Mouse (Mus musculus) forebrain, embryonic 10.5 days (tissue): Measurements from ENCODE around the gene Tulp2. TPM values are rescaled to one million over a fixed set of nuclear protein-coding genes. Genes with fewer than 3 reads are reported as not detected.

ENCODE experiments used
- DNase-seq: peaks from one replicate; pipeline ENCODE4 v3.0.0-alpha.2; 2017; ENCODE audit warnings: low spot score; ENCODE audit errors: extremely low spot score
- H3K27ac ChIP-seq: fragments of 300-500 bp; sonication (generic); 2 replicates; pipeline ENCODE4 v1.5.1; 2016; ENCODE audit warnings: mild to moderate bottlenecking
- H3K27me3 ChIP-seq: fragments of 300-500 bp; sonication (generic); 2 replicates; pipeline ENCODE4 v1.6.1; 2016; ENCODE audit warnings: mild to moderate bottlenecking; ENCODE audit not compliant: poor library complexity, severe bottlenecking
- H3K36me3 ChIP-seq: fragments of 300-500 bp; sonication (generic); replicated peaks from 2 replicates; pipeline ENCODE4 v1.6.1; 2016; ENCODE audit warnings: mild to moderate bottlenecking, moderate library complexity
- H3K4me1 ChIP-seq: fragments of 300-500 bp; sonication (generic); 2 replicates; pipeline ENCODE4 v1.6.1; 2016
- H3K4me3 ChIP-seq: fragments of 300-500 bp; sonication (generic); 2 replicates; pipeline ENCODE4 v1.5.1; 2016; ENCODE audit warnings: mild to moderate bottlenecking, moderate library complexity
- H3K9me3 ChIP-seq: fragments of 300-500 bp; sonication (generic); 2 replicates; pipeline ENCODE4 v1.6.1; 2016; ENCODE audit warnings: mild to moderate bottlenecking, moderate library complexity
- WGBS: fragments of 180-500 bp; shearing (Covaris S2); methylation state at CpG from one replicate; pipeline ENCODE4 v1.1.7; 2016; 5-methylcytosine and 5-hydroxymethylcytosine counted together
- polyA plus RNA-seq: library from polyadenylated mRNA; unstranded; fragments of >200 nt; fragmentation: Nextera tagmentation; extraction: Ambion mirVana; gene quantifications from 2 replicates; pipeline ENCODE4 v1.2.1, GENCODE M21; 2016

Tulp2 gene
- polyA plus RNA-seq, 1 experiment from 2014 or later, result 0.12 TPM

- H3K9me3 ChIP-seq, result no peaks in the 10 kb centered on the region
- no peaks in the 10 kb centered on the region for H3K36me3 ChIP-seq
- no peak overlapping the region for H3K27ac ChIP-seq
- H3K4me1 ChIP-seq, result peaks cover 20% of the 10 kb centered on the region
- 88% methylated on average over 7 of the region's 7 CpGs for WGBS
- peaks cover 4% of the 10 kb centered on the region; the same call in 1 of the 2 replicates for H3K27me3 ChIP-seq
- H3K4me3 ChIP-seq, result no peak overlapping the region
- DNase-seq, result no peak
Measured at GRCm38 (mm10) chr7:45560241-45560640, 78.6 kb downstream of the Tulp2 start.

- WGBS, result 33% methylated on average over 17 of the region's 17 CpGs
Measured at GRCm38 (mm10) chr7:45560843-45561623, 79.4 kb downstream of the Tulp2 start.

GRCm38 (mm10) chr7:45561624-45562520 lies 80.2 kb downstream of the Tulp2 start:
- Histone ChIP-seq H3K36me3 (no peaks in the 10 kb centered on the region), H3K4me1 (peaks cover 18% of the 10 kb centered on the region), H3K27me3 (peaks cover 4% of the 10 kb centered on the region; the same call in 1 of the 2 replicates), H3K27ac (no peak overlapping the region), H3K4me3 (no peak overlapping the region), H3K9me3 (no peaks in the 10 kb centered on the region)
- no peak for DNase-seq
- WGBS, result 58% methylated on average over 12 of the region's 12 CpGs

More at GRCm38 (mm10) chr7:45560843-45561623, 79.4 kb downstream of the Tulp2 start:
- Histone ChIP-seq H3K27ac (no peak overlapping the region), H3K4me3 (no peak overlapping the region), H3K4me1 (peaks cover 19% of the 10 kb centered on the region), H3K27me3 (peaks cover 4% of the 10 kb centered on the region; the same call in 1 of the 2 replicates), H3K36me3 (no peaks in the 10 kb centered on the region), H3K9me3 (no peaks in the 10 kb centered on the region)
- peak; percentile 75 for DNase-seq

- Histone ChIP-seq H3K4me3 (no peak overlapping the region), H3K27me3 (peaks cover 4% of the 10 kb centered on the region; the same call in 1 of the 2 replicates), H3K4me1 (peaks cover 42% of the 10 kb centered on the region), H3K9me3 (no peaks in the 10 kb centered on the region), H3K36me3 (no peaks in the 10 kb centered on the region), H3K27ac (no peak overlapping the region)
- 86% methylated on average over 2 of the region's 2 CpGs for WGBS
- no peak for DNase-seq
Measured at GRCm38 (mm10) chr7:45564811-45565210, 83.1 kb downstream of the Tulp2 start.

GRCm38 (mm10) chr7:45565446-45565845 lies 83.8 kb downstream of the Tulp2 start:
- WGBS, result 90% methylated on average over 9 of the region's 9 CpGs
- no peak for DNase-seq
- H3K27me3 ChIP-seq, result peaks cover 4% of the 10 kb centered on the region; the same call in 1 of the 2 replicates
- H3K36me3 ChIP-seq, result no peaks in the 10 kb centered on the region
- H3K27ac ChIP-seq, result 0 out of 2 replicates have a peak overlapping the region, but pooled peaks have one; percentile 11
- H3K4me3 ChIP-seq, result no peak overlapping the region
- peaks cover 48% of the 10 kb centered on the region for H3K4me1 ChIP-seq
- H3K9me3 ChIP-seq, result no peaks in the 10 kb centered on the region

- no peaks in the 10 kb centered on the region for H3K36me3 ChIP-seq
- H3K9me3 ChIP-seq, result no peaks in the 10 kb centered on the region
- peaks cover 53% of the 10 kb centered on the region for H3K4me1 ChIP-seq
- H3K27ac ChIP-seq, result peak overlapping the region; percentile 96
- H3K27me3 ChIP-seq, result peaks cover 2% of the 10 kb centered on the region; the same call in 1 of the 2 replicates
- no peak for DNase-seq
- 72% methylated on average over 8 of the region's 8 CpGs for WGBS
- H3K4me3 ChIP-seq, result peak overlapping the region; percentile 58
Measured at GRCm38 (mm10) chr7:45567112-45567779, 85.6 kb downstream of the Tulp2 start.

- H3K4me1 ChIP-seq, result peaks cover 49% of the 10 kb centered on the region
- H3K4me3 ChIP-seq, result peak overlapping the region; percentile 58
- no peaks in the 10 kb centered on the region for H3K36me3 ChIP-seq
- H3K27me3 ChIP-seq, result no peaks in the 10 kb centered on the region
- under 1% methylated on average over 24 of the region's 24 CpGs for WGBS
- no peaks in the 10 kb centered on the region for H3K9me3 ChIP-seq
- H3K27ac ChIP-seq, result peak overlapping the region; percentile 96
- peak; percentile 92 for DNase-seq
Measured at GRCm38 (mm10) chr7:45567780-45568516, 86.3 kb downstream of the Tulp2 start.

- Histone ChIP-seq H3K27me3 (no peaks in the 10 kb centered on the region), H3K27ac (peak overlapping the region; percentile 96), H3K4me1 (peaks cover 49% of the 10 kb centered on the region), H3K9me3 (no peaks in the 10 kb centered on the region), H3K4me3 (peak overlapping the region; percentile 58), H3K36me3 (no peaks in the 10 kb centered on the region)
- WGBS, result 83% methylated on average over 10 of the region's 10 CpGs
- no peak for DNase-seq
Measured at GRCm38 (mm10) chr7:45568601-45569473, 87.2 kb downstream of the Tulp2 start.

GRCm38 (mm10) chr7:45570103-45570741 lies 88.5 kb downstream of the Tulp2 start, which contains the start of gene Bcat2:
Gene Bcat2, plus strand, starts transcription at chr7:45570153.
- peaks cover 2% of the 10 kb centered on the region; the same call in 1 of the 2 replicates for H3K36me3 ChIP-seq
- H3K4me3 ChIP-seq, result peak within 1 kb of the TSS; percentile 85
- under 1% methylated on average over 42 of the region's 42 CpGs for WGBS
- H3K27ac ChIP-seq, result peak within 1 kb of the TSS; percentile 96
- H3K27me3 ChIP-seq, result no peaks in the 10 kb centered on the region
- no peaks in the 10 kb centered on the region for H3K9me3 ChIP-seq
- peaks cover 49% of the 10 kb centered on the region for H3K4me1 ChIP-seq
- peak; percentile 73 for DNase-seq

- Histone ChIP-seq H3K4me3 (no peak overlapping the region; the same call in 1 of the 2 replicates), H3K27me3 (no peaks in the 10 kb centered on the region), H3K4me1 (peaks cover 48% of the 10 kb centered on the region), H3K36me3 (peaks cover 19% of the 10 kb centered on the region), H3K9me3 (no peaks in the 10 kb centered on the region), H3K27ac (no peak overlapping the region)
- WGBS, result 62% methylated on average over 1 of the region's 1 CpGs
- DNase-seq, result no peak
Measured at GRCm38 (mm10) chr7:45571966-45572365, 90.3 kb downstream of the Tulp2 start.
